Mouse (Mus musculus): ENCODE results near the gene Rxra.
A peak's percentile ranks its signal among the peaks of the same experiment; 100 is the strongest.

Rxra gene

DNA sequence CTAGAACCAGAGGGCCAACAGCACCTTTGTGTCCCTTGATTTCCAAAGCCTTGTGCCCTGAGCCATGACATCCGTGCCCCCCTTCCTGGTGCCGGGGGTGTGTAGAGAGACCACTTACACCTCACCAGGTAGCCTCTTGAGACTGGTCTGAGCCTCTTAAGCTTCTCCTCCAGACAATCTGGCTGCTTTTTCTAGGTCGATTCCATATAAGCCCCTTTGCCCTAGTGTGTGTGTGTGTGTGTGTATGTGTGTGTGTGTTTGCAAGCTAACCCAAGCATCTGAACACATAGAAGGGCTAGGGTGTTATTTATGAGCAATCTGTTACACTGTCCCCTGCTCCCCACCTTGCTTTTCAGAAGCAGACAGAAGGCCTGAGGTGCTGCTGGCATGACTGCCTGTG lies 62.2 kb downstream of the Rxra start:
- DNase-seq (ENCODE audit: low spot score in 2 of 2): no peak

DNA sequence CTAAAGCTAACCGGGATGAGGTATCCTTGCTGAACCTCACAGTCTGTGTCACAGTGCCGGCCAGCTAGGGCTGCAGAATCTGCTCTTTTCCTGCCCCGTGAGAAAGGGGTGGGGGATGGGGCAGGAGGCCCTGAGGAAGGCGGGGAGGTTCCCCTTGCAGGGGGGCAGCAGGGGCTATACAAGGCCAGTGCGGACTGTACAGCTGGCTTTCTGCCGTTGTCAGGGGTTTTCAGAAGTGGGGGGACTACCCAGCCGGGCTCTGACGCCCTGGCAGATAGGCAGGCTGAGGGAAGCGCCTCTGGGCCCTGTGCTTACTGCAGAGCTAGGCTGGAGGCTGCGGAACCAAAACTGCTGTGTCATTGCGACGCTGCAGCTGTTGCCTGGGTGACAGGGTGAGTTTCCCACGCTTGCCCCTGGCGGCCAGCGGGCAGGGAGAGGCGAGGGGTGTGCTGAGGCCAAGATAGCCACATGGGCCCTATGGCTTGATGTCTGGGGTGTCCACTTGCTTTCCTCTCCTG lies 63.9 kb downstream of the Rxra start:
- peak; percentile 76 to 80 for DNase-seq (ENCODE audit: low spot score in 2 of 2)

DNA sequence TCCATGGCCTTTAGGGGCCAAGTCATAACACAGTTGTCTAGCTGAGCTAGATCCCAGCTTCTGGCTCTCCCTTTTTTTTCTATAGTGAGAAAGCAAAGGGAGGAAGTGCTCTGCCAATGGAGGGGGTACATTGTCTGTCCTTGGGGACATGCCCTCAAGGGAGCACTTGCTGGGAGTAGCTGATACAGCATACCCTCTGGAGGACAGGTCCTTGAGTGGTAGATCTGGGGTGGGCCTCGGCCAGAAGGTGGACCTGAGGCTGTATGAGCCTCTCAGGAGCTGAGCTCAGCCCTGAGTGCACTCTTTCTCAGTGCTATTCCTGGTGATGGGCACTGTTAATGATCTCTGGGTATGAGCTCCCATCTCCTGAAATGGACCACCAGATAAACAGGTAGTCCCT lies 66.9 kb downstream of the Rxra start:
- no peak for DNase-seq (ENCODE audit: low spot score in 2 of 2)

DNA sequence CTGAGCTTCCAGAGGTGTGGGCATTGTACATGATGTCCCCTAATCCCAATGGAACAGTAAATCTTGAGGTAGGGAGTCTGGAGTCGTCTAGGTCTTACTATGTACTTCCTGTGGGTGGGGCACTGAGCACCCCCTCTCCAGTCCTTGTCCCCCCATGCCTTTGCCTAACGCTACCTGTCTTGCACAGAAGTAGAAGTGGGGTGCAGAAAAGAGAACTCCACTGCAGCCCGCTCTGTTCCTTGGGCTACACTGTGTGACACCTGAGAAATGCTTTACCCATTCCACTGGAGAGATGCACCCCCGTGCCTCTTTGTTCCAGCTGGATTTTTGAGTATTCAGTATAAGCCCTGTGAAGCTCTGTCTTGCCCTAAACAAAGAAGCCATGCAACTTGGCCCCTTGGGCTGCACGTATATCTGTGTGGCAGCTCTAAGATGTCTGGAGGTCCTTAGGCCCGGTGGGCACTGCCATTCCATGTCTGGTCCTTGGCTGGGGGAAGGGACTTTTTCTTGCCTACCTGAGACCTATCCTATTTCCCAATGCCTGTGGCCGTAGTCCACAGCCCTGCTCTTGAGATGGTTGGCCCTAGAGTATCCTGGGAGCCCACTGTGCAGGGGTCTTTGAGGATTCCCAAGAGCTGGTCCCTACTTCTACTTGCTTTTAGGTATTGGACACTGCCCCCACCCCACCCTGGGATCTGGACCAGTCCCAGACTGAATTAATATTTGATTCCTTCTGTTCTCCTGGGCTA lies 67.8 kb downstream of the Rxra start:
- DNase-seq (ENCODE audit: low spot score in 2 of 2): no peak

DNA sequence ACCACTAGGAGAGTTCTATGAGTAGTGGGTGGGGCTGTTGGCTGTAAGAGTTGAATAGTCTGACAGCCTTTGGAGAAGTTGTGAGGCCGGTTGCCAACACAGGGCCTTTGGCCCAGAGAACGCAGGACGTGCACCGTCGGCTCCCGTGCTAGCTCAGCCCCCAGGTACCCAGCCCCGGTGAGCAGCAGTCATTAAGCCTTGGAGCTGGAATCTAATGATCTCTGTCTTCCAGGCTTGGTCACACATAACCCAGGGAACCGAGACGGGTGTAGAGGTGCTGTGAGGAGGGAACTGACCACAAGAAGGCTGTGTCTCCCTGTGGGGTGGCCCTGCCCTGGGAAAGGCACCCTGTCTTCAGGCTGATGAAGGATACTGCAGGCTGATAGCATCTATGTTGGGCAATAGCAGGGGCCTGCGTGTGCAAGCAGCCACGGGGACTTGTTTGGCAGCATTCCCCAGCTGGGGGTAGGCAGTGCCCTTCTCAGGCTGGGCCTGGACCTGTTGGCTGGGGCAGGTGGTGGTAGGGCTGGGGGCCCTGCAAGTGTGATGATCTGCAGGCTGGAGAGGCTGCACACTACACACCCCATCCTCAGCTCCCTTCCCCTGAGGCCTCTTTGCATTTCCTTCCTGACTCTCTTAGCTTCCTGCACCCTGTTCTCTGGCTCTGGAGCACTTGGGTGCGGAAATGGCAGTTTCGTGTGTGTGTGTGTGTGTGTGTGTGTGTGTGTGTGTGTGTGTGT lies 68.5 kb downstream of the Rxra start:
- DNase-seq (ENCODE audit: low spot score in 2 of 2): peak; percentile 68 to 79

DNA sequence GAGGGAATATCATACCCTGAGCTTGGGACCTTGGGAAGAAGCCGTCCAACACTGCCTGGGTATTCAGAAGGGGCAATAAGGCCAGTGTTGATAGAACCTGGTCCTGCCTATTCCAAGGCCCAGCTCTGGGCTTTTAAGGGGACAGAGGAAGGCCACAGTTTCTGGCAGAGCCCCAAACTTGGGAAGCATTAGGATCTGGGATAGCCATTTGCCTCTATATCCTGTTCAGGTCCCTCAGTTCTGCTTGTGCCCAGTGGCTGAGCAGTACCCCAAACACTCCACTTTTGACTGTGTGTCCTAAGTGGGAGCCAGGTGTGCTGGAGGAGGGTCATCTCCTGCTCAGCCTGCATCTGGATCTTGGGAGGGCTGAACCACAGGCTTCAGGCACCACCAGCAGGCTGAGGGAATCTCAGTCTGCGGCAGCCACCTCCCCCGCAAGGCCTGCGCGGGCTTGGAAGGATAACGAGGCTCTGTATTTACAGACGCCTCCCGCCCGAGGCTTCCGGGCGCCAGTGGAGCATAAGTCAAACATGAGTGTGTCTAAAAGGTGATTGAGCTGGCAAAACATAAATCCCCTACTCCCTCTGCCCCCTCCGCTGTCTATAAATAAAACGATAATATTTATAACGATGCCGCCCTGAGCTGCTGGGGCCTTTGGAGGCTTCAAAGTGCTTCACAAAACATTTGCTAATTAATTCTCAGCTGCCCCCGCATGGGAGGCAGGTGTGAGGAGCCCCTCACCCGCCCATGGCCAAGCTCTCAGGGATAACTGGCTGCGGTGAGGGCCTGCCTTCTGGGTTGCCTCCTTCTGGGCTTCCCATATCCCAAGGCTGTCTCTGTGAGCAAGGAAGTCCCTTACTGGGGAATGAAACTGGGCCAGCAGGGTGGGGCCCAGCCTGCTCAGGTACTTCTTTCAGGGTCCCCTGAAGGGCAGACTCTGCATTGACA lies 69.7 kb downstream of the Rxra start:
- DNase-seq (ENCODE audit: low spot score in 2 of 2): peak; percentile 67 to 72

DNA sequence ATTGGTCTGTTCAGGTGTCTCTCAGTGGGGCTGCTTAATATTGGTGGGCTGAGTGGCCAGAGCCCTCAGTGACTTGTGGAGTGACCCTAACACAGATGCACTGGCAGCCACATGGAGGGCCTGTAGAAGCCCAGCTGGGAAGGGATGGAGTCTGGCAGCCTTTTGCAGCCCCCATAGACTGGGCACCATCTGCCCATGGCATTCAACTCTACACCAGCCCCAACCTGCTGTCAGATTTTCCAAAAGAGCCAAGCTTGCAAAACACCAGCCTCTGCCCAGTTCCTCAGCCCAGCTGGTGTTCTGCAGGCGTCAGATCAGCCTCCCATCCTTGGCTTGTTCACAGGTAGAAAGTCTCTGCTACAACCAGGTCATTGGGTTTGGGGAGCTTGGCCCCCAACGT lies 70.6 kb downstream of the Rxra start:
- DNase-seq (ENCODE audit: low spot score in 2 of 2): no peak

DNA sequence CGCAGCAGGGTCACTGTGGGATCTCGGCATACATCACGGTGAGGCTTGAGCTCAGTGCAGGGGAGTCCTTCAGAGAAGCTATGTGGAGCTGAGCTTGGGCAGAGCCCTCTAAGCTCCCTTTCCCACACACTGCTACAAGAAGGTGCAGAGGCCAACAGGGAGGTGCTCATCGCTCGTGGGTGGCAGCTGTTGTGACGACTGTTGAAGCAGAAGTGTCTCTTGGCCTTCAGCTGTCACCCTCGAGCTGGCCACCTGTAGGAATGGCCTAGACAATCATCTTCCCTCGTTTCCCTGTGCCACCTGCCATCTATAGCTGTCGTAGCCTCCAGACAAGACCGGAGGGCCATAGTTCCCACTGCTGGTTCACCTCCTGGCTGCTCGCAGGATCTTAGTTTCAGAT lies 72.7 kb downstream of the Rxra start:
- DNase-seq (ENCODE audit: low spot score in 2 of 2): no peak

DNA sequence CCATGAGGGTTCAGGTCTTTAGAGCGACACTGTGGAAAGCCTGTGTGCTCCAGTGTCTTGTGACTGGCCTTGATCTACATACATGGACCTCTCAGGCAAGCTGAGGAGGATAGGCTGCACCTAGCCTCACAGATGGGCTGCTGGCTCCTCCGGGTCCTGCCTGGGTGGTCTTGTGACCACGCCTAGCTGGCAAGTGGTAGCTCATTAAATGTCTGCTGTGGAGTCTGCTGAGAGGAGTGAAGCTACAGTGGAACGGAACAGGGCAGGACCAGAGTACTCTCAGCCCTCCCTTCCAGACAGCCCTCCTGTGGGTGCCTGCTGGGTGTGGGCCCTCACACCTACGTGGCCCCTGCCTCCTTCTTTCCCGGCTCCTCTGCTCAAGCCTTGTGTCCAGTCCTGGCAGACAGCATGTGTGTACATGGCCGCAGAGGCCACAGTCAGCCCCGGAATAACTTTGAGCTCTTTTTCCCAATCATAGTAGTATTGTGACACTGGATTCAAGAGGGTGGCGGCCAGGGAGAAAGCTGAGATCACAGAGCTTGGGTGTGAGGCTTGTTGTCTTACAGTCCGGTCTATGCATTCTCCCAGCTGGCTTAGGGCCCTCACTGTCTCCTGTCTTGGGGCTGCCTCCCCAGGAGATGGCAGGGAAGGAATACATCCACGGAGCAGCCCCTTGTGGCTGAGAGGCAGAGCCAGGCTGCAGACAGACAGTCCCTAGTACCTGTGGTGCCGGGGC lies 74.3 kb downstream of the Rxra start:
- DNase-seq (ENCODE audit: low spot score in 2 of 2): peak in 1 of 2 experiments; percentile 75

DNA sequence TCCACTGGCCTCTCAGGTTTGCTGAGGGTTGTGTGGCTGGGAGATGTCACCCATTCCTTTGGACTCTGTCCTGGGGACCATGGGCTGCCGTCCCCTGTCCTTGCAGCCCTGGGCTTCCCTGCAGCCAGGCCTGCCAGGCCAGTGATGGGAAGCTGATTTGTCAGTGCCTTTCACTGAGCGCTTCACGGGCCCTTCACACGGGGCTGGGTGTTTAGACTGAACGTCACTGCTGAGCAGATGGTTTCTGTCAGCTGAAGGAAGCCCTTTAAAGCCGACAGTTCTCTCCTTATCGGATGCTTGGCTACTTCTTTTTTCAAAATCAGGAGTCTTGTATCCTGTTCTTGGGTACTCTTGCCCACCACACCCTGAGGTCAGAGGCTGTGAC lies 74.9 kb downstream of the Rxra start:
- DNase-seq (ENCODE audit: low spot score in 2 of 2): no peak

DNA sequence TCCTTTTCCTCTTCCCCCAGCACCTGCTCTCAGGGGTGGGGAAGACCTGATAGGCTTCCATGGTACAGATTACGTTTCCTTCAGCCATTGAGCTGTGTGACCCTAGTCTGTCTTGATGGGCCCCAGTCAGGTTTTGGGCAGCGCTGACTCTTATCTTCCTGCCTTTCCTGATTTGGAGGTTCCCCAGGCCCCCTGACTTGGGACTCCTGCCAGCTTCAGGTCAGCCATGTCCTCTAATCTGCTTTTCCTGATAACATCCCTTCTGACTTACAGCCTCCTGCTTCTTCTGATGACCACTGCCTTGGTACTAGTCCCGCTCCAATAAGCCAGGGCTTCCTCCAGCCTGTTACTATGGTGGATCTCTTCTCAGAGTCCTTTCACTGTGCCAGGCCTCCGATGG lies 75.6 kb downstream of the Rxra start:
- DNase-seq (ENCODE audit: low spot score in 2 of 2): no peak

DNA sequence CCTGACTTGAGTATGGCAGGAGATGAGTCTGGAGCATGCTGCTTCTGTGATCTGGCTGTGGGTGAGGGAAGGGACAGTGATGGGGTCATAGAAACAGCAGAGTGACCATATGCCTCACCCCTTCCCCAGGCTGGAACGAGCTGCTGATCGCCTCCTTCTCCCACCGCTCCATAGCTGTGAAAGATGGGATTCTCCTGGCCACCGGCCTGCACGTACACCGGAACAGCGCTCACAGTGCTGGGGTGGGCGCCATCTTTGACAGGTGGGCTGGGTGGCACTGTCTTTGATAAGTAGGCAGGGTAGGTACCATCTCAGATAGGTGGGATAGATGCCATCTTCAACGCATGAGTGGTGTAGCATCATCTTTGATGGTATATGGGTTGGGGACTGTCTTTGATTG lies 77.9 kb downstream of the Rxra start:
- DNase-seq (ENCODE audit: low spot score in 2 of 2): no peak

DNA sequence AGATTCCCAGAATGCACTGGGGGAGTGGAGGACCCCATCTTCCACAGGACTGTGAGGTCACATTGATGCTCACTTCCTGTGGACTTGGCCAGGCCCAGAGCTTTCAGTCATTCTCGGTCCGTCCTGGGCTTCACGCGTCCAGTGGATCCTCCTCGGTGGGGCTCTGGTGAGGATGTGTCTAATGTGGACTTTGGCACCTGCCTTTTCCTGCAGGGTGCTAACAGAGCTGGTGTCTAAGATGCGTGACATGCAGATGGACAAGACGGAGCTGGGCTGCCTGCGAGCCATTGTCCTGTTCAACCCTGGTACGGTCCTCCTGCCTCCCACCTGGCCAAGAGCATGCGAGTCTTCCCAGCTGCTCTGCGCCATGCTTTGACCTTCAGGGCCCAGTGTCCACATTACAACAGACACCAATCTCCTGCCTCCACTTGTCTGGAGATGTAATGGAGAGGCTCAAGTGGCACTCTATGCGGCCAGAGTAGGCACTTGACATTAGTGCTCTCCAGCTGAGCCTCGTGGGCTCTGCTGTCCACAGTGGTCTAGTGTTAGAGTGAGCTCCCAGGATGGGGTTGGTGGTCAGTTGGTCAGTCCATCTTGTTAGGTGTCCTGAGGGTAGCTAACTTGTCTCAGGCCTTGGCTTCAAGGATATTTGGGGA lies 79.9 kb downstream of the Rxra start:
- no peak for DNase-seq (ENCODE audit: low spot score in 2 of 2)

DNA sequence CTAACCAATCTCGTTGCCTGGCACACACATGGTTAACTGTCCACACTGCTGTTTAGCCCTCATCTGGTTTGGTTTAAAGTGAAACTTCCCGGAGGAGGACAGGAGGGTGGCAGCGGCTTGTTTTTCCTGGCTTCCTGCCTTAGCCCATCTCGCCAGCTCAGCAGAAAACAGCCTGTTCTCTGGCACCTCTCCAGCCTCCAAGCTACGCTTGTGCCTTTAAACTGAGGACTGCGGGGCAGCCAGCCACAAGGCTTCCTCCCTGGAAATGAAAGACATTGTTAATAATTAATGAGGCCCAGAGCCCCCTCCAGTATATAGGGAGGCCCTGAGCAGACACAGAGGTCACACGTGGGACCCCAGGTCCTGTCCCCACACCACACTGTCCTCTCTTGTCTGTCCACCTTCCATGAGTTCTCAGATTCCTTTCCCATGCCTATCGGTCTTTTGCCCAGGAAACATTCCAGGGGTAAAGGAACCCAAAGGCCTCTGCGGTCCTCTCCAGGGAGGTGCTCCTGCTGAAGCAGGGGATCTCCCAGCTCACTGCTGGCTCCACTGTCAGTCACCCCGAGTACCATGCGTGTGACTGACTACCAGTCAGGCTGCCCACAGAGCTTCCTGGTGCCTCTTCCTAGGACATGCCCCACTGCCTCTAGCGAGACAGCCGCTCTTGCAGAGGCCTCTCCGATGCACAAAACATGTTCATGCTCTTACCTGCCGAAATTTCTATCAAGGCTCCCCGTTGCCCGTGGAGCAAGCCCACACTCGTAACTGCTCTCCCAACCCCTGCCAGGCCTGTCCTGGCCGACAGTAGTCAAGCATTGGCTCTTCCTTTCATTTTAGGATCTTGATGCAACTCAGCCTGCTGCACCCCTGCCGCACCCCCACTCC lies 82.4 kb downstream of the Rxra start:
- peak; percentile 88 to 91 for DNase-seq (ENCODE audit: low spot score in 2 of 2)

DNA sequence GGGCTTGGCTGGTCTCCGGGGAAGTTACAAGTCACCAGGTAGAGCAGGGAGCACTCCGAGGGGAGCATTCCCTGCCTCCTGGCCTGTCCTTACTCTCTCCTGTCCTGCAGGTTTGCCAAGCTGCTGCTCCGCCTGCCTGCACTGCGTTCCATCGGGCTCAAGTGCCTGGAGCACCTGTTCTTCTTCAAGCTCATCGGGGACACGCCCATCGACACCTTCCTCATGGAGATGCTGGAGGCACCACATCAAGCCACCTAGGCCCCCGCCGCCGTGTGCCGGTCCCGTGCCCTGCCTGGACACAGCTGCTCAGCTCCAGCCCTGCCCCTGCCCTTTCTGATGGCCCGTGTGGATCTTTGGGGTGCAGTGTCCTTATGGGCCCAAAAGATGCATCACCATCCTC lies 83.2 kb downstream of the Rxra start:
- no peak for DNase-seq (ENCODE audit: low spot score in 2 of 2)

DNA sequence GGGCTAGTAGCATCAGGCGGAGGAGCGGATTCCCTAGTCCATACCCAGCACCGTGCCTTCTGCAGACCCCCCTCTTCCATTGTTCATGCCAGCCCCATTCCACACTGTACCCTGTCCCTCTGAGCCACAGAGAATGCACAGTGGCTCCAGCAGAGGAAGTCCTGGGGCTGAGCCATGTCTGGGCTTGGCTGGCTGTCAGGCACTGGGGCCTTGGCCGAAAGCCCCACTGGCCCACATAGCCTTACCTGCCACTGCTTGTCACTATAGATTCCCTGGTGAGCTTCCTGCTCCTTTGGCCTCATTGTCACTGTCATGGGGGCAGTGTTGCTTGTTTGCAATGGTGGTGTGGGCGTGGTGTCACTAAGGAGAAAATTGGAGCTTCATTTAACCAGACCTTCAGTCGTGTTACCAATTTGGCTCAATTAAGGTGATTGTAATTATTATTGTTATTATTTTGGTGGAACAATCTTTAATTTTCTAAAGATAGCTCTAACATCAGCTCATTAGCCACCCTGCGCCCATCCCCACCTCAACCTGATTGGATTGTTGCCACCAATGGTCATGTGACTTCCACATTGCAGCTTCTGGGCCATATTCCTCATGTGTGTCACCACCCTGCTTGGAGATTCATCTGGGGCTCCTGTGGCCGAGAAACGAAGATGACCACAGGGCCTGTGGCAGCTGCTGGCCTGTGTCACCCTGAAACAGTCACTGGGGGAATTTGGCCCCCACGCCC lies 85.2 kb downstream of the Rxra start:
- DNase-seq (ENCODE audit: low spot score in 2 of 2): no peak

DNA sequence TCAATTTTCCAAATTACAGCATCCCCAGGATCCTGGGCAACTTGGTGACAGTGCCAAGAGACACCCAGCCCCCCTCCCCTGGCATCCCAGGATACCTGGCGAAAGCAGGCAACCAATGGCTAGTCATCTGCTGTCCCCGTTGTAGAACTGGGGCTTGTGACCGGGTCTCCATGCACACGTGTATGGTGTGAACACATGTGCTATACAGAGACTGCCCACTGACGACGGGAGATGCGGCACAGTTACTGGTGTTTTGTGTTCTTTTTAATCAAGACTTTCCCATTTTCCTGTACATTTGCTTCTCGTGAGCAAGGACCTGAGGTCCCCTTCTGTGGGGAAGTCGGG lies 85.7 kb downstream of the Rxra start:
- DNase-seq (ENCODE audit: low spot score in 2 of 2): no peak

DNA sequence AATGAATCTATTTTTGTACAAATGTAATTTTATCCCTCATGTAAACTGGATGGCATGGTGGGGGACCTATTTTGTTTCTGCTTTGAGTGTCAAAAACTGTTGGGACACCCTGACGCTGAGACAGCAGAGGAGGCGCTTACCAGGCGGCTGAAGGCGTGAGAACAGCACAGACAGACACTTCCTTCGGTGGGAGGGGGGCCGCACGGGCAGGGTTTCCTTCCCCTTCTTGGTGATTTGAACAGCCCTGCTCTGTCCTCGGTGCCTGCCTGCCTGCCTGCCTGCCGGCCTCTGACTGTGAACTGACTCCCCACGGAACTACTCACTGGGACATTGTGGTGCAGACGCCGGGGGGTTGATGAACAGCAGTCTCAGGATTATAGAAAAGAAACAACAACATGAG lies 86.3 kb downstream of the Rxra start:
- no peak for DNase-seq (ENCODE audit: low spot score in 2 of 2)
